Mouse (Mus musculus): ENCODE measurements around the gene Colgalt2. TPM values are rescaled to one million over a fixed set of nuclear protein-coding genes. Genes with fewer than 3 reads are reported as not detected.
A peak's percentile ranks its signal among the peaks of the same experiment; 100 is the strongest.

Colgalt2 gene
- total RNA-seq, 2 experiments from 2014 or later: 5.1 to 5.9 TPM

DNA sequence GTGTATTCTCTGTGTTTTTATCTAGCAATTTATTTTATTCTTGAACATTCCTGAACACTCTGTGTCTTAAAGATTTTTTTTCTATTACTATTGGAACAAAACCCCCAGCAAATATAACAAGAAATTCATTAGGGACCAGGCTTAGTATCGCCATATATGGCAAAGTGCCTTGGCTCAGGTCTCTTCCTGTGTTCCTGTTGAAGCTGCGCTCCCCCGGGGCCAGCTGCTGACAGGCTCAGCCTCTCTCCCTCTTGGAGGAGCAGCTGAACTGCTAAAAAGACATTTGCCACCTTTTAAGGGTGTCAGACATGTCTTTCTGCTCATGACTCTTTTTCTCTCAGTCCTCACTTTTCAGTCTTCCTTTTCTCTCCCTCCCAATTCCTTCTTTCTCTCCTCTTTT is 66.7 kb downstream of the Colgalt2 start:
- DNase-seq: peak; percentile 38 to 47
- intact Hi-C loops (cut with DNase I): no loop called here

DNA sequence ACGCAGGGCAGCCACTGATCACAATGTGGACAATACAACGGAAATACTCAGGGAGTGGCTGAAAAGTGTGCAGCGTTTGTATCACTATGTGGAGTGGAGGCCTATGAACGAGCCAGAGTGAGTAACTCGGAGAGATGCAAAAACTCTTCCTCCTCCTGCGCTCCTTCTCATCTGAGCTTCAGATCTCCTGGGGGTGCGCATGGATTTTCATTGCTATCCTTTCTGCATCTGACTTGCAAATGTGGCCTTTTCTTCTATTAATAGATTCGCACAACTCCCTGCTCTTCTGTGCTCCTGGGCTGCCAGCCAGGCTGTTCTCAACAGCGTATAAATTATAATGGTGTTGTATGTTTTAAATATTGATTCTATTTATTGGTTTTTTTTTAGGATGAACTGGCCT is 68.8 kb downstream of the Colgalt2 start:
- DNase-seq: no peak
- intact Hi-C loops (cut with DNase I): no loop called here

DNA sequence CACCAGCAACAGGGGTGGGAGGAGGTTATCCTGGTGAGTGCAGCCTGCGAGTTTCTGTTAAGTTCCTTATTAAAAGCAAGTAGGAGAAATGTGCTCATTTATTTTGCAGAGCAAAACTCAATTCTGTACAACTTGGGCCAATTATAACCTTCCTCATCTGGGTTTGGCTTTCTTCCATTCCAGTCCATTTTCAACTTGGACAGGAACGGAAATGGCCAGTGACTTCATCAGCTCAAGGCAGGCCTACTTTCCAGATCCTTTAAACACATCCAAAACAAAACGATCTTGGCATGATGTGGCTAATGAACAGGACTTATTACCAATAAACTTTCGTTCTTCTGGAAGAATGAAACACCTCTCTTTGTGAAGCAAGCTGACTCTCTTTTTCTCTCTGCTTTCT is 76.5 kb downstream of the Colgalt2 start:
- intact Hi-C loops (cut with DNase I): no loop called here
- no peak for DNase-seq

DNA sequence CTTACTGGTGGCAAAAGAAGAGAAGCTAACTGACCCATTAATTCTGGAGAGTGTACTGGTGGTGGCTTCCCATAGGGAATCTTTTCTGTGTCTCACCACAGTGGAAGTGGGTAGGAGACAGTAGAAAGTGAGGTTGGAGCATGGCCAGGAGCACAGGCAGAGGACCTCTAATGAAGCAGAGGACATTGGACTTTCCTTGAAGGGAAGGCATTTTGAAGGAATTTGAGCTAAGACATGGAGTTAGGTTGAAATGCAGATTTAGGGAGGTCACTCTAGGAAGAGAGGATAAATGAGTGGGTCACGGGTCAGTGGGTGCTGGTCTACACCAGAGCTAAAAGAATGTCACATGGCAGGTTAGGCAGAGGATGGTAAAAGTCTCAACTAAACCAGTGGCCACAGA is 91.2 kb downstream of the Colgalt2 start:
- intact Hi-C loops (cut with DNase I): no loop called here
- DNase-seq: no peak

DNA sequence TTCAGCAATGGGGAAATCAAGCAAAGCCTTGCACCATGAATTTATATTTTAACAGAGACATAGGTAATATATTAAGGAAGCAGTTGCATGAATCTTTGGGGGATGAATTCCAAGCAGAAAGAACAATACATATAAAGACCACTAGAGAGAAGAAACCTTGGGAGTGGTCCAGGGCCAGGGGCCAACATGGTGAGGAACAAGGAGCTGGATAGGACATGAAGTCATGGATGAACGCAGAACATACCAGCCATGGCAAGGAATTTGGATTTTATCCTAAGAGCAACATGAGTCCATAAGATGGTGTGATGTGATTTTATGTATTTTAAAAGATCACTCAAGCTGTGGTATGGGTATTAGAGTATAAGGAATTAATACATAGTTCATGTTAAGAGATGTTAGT is 92.6 kb downstream of the Colgalt2 start:
- intact Hi-C loops (cut with DNase I): no loop called here
- no peak for DNase-seq

DNA sequence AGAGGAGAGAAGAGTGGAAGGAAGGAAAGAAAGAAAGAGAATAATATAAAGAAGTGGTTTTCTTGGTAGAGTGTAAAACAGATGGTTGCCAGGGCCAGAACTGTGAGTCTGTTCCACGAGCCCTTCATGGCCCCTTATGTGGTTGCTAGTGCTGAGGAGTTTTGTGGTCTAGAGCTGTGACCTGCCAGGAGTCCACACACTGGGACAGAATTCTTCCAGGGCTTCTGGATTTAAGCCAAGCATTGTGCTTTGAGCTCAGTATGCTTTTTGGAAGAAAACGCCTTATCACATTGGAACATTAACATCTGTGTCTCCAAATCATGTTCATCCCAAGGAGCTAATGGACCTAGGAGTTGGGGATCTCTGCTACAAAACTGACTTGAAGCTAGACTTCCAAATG is 97.2 kb downstream of the Colgalt2 start:
- DNase-seq: peak in 1 of 2 experiments; percentile 37
- intact Hi-C loops (cut with DNase I): loop anchor here (5.0 kb wide), 2 partner anchors 75 to 95 kb away; no protein-coding TSS in a partner anchor

DNA sequence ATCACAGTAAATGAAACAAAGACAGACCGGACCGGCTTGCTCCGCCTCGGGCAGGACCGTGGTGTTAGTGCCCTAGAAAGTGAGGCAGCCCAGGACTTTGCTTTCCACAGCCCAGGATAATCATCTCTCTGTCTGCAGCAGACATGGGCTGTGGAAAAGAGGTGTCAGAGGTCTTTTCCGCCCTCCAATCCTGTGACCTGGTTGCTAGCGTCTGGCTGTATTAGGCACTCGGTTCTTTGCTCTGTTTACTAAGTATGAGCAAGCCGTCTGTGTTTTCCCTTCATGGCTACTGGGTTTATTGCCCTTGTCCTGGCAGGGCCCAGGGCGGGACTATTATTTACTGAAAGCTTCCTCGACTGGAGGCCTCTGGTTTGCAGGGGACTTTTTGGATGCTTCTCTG is 98.0 kb downstream of the Colgalt2 start:
- DNase-seq: peak in 1 of 2 experiments; percentile 25
- intact Hi-C loops (cut with DNase I): loop anchor here (5.0 kb wide), 2 partner anchors 75 to 95 kb away; no protein-coding TSS in a partner anchor

DNA sequence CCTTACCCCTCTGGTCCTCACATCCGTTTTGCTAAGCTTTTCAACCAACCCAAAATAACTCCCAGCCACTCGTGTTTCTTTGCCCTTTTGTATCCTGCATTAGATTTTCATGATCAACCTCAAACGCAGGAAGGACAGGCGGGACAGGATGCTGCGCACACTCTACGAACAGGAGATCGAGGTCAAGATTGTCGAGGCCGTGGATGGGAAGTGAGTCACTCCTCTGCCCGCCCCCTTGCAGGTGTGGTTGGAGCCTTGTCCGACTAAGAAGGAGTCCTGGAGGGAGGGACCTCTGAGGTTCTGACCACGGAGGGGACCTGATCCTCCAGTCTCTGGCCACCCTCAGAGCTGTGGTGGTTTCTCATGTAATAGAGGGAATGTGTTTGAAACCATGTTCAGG is 100.2 kb downstream of the Colgalt2 start:
- DNase-seq: no peak

DNA sequence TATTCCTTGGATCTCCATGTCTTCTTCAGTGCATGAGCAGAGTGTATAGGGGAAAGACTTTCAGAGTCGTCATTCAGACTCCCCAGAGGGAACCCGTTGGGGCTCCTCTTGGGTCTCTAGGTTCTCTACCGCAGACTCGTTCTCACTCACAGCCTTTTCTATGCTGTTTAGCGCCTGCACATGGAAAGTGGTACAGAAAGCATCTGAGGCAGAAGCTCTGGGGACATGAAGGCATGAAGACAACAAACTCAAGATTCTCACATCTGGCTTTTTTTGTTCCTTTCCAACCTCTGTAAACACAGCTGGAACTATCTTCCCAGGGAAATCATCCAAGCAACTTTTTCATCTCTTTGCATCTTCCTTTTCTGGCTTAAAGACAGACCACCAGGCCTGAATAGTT is 106.5 kb downstream of the Colgalt2 start:
- no peak for DNase-seq
- intact Hi-C loops (cut with DNase I): no loop called here

More for the DNA sequence above, 100.2 kb downstream of the Colgalt2 start:
- intact Hi-C loops (cut with DNase I): loop anchor here (5.0 kb wide), 2 partner anchors 78 to 98 kb away; no protein-coding TSS in a partner anchor

DNA sequence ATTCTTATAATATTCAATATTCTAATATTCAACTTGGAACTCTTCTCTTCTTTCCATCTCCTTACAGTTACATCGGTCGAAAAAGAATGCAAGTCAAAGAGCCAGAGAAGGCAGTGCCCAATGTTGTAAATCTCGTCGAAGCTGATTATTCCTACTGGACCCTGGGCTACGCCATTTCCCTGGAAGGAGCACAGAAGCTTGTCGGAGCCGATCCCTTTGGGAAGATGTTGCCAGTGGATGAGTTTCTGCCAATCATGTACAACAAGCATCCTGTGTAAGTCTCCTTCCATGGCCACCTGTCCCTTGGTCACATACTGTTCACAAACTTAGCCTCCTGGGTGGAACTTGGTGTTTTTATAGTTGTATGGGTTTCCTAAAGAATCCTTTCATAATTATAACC is 107.1 kb downstream of the Colgalt2 start:
- intact Hi-C loops (cut with DNase I): no loop called here
- DNase-seq: no peak

DNA sequence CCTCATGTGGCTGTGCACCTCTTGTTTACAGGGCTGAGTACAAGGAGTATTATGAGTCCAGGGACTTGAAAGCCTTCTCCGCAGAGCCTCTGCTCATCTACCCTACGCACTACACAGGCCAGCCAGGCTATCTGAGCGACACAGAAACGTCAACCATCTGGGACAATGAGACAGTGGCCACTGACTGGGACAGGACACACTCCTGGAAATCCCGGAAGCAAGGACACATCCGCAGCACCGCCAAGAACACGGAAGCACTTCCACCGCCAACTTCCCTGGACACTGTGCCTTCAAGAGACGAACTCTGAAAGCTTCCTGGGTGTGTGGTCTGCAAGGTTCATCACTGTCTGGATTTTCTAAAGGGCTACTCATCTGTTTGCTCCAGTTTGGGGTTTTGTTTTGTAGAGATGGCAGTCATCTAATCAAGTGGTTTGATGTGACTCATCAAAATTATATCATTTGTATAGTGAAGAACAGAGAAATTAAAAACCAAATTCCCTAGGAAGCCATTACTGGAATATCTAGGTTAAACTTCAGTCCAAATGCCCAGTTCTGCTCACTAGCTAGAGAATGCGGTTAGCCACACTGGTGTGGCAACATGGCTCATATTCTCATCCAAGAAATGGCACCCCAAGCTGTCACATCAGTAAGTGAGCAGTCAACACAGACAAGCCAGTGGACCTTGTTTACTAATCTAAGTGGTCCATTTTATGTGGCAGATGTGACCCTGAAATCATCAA is 109.0 kb downstream of the Colgalt2 start:
- no peak for DNase-seq
- intact Hi-C loops (cut with DNase I): no loop called here

DNA sequence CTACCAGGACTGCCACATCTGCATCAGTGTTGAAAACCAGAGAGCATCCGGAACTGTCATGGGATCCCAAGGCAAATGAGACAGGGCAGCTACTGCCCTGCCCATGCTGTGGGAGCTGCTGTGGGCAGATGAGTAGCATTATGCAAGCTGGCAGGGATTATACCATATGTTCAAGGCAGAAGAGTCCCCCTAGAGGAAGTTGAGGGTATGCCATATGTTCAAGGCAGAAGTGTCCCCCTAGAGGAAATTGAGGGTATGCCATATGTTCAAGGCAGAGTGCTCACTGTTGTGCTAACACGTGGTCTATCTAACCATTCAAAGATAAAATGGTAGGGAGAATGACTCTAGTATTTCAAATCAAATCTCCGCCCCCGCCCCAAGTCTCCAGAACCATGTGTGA is 111.6 kb downstream of the Colgalt2 start:
- intact Hi-C loops (cut with DNase I): loop anchor here (5.0 kb wide), 2 partner anchors 114 to 689 kb away; partner anchors contain the start of gene Colgalt2
- peak in 1 of 2 experiments; percentile 66 for DNase-seq

DNA sequence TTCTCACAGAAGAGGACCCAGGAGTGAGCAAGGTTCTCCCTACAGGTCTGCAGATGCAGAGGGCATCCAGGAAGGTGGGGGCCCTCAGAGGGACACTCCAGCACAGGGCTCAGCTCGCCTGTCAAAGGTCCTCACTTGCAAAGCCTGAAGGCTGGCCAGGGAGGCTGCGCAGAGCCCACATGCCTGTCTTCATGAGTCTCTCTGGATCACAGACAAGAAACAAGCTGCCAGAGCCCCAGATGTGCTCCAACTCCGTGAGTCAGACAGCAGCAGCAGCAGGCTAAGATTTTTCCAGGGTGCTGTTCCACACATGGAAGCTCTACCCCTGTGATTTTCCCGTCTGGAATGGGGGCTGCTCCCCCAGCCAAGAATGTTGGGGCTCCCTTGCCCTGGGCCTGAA is 114.6 kb downstream of the Colgalt2 start:
- peak; percentile 65 to 68 for DNase-seq
- intact Hi-C loops (cut with DNase I): loop anchor here (5.0 kb wide), 2 partner anchors 117 to 692 kb away; partner anchors contain the start of gene Colgalt2

DNA sequence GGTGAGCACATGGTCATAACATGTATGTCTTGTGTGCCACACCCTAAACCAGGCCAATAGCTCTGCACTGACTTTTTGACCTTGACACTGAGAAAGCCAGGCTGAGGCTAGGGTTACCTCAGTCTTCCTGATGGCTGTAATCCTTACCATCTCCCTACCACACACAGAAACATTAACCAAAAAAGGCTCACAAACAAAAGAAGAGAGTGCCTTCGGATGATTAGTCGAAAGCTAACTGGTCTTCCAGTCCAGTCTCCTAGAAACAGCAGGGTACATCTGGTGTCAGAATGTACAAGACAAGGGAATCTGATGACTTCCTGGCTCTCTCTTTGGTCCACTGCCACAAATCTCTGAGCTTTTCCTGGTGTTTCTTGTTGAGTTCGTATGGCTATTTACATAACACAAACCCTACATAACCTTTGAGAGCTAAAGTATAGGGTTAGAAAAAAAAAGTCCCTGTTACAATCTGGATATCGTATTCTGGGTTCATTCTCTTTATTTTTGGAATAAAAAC is 117.5 kb downstream of the Colgalt2 start:
- intact Hi-C loops (cut with DNase I): no loop called here
- DNase-seq: no peak

DNA sequence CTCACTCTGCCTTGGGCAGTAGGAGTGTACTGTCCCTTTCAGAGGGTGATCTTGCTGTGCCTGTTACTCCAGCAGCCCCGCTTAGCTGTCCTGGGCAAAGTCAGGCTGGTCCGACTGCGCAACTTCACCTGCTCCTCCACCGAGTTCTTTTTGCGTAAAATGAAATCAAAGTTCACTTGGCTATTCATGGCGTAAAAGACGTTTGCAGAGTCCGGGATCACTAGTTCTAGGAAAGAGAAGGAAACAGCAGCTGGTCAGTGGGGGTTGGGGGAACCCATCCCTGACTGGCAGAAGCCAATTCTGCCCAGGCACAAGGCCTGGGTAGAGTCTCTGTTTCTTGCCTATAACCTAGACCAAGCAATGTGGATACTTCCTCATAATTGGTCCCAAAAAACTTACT is 119.3 kb downstream of the Colgalt2 start:
- no peak for DNase-seq
- intact Hi-C loops (cut with DNase I): no loop called here

DNA sequence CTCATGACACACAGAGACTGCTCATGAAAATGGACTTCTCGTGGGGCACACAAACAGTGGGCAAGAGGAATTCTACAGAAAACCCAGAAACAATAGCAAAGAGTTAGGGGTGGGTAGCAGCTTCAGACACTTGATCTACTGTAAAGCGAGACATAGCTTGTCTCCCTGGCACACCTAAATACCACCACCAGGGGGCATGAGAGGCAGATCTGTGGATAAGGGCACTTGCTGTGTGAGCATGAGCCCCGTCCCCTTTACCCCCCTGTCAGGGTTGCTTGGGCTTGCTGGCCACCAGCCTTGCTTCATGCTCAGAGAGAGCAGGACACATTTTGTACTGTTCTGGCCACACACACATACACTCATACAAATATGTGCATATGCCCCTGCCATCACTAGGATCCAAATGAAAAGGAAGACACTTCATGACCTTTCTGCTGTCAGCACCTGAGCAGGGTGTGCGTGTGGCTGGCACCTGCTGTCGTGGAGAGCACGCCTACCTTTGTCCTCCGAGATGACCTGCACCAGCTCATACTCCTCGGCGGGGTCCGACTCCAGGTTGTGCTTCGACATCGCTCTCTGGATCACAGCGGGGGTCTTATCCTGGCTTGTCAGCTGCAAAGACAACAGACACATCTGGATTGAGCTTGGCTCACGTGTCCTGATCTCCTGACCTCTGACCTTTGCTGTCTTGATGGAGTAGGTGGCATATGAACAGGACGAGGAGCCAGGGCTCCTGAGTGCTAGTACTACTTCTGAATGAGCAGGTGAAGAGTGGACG is 121.4 kb downstream of the Colgalt2 start:
- intact Hi-C loops (cut with DNase I): loop anchor here (5.0 kb wide), 2 partner anchors 246 to 381 kb away; partner anchors contain the start of genes Arpc5, Rgl1 and Smg7
- peak; percentile 71 to 82 for DNase-seq

DNA sequence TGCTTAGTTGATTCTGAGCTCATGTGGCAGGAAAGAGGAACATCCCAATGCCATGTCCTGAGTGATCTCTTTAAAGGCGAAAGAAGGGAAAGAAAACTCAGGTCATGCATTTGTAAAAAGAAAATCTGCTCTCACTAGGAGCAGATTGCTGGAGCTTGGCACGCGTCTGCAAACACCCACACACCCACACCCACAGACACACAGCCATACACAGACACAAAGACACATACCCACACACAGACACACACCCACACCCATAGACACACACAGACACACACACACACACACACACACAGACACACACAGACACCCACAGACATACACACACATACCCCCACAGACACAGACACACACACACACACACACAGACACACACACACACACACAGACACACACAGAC is 122.6 kb downstream of the Colgalt2 start:
- DNase-seq: no peak
- intact Hi-C loops (cut with DNase I): loop anchor here (5.0 kb wide), 2 partner anchors 245 to 380 kb away; partner anchors contain the start of genes Arpc5, Rgl1 and Smg7

DNA sequence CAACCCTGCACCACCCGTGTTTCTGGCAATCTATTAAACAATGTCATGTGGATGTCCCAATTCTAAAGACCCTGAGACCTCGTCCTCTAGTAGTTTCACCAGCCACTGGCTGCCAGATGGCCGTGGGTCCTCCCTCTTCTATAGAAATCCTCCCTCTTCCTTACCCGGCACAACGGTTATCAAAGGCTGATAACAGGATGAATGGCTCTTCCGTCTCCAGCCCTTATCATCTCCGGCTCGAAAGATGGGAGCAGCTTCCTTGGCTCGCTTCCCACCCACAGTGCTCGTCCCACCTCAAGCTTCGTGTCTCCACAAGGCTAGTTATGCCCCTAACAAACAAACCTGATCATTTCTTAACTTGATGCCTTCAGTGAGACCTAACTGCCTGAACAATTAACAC is 123.7 kb downstream of the Colgalt2 start:
- intact Hi-C loops (cut with DNase I): loop anchor here (5.0 kb wide), 2 partner anchors 244 to 379 kb away; partner anchors contain the start of genes Arpc5, Rgl1 and Smg7

DNA sequence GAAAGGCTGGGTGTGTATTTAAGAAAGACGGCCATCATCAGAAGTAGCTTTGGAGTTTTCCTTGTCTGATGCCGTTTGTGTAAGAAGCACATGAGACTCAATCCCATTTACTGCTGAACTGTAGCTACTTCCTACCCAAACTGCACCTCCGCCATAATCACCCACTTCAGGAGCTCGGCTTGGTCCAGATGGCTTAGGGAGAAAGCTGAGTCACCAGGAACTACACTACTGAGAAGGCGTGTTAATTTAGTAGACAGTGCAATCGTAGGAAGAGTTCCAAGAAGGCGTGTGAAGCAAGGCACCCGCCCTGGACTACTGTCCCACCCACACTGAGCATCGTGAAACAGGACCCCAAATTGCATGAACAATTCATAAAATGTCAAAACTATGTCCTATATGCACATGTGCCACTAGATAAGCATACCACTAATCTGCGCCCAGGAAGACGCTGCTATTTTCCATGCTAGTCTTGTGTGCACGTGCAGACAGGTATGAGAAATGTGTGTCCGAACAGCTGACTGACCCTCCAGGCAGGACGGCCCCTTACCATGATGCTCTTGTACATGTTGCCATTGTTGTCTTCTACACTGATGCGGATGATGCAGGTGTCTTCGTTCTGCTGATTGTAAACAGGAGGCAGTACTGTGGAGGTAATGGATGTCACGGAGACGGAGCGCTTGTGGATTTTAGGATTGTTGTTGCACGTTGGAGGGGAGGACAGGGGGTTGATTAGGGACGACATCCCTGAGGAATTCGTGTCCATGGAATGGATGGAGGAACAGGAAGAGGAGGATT is 124.7 kb downstream of the Colgalt2 start:
- no peak for DNase-seq
- intact Hi-C loops (cut with DNase I): loop anchor here (2.0 to 5.0 kb wide), 4 partner anchors 99 to 378 kb away; partner anchors contain the start of genes Arpc5, Rgl1 and Smg7

More for the DNA sequence above, 123.7 kb downstream of the Colgalt2 start:
- no peak for DNase-seq

Measured in heart, postnatal 10 days (tissue).